Mouse (Mus musculus) thymus, adult 2 months (tissue): ENCODE data around the gene Kdelr1. TPM values are rescaled to one million over a fixed set of nuclear protein-coding genes. Genes with fewer than 3 reads are reported as not detected.

Experiments
- DNase-seq: peaks from one replicate; pipeline ENCODE4 v3.0.0; 2021
- H3K27ac ChIP-seq: fragments of 200-500 bp; 2 replicates; pipeline ENCODE4 v1.5.1; 2012; ENCODE audit warnings: low read length, control low read depth; ENCODE audit not compliant: control insufficient read depth, insufficient read depth
- H3K27me3 ChIP-seq: fragments of 200-500 bp; 2 replicates; pipeline ENCODE4 v1.6.1; 2012; ENCODE audit warnings: mild to moderate bottlenecking, low read length, moderate library complexity, mixed read lengths; ENCODE audit not compliant: control insufficient read depth, insufficient read depth
- H3K36me3 ChIP-seq: fragments of 200-500 bp; 2 replicates; pipeline ENCODE4 v1.6.1; 2012; ENCODE audit warnings: mild to moderate bottlenecking, low read length, moderate library complexity; ENCODE audit not compliant: control insufficient read depth, insufficient read depth
- H3K4me1 ChIP-seq: fragments of 200-500 bp; replicated peaks from 2 replicates; pipeline ENCODE4 v1.6.1; 2012; ENCODE audit warnings: low read length; ENCODE audit not compliant: control insufficient read depth, insufficient read depth
- H3K4me3 ChIP-seq: fragments of 200-500 bp; 2 replicates; pipeline ENCODE4 v1.5.1; 2012; ENCODE audit warnings: mild to moderate bottlenecking, low read length, control low read depth, moderate library complexity; ENCODE audit not compliant: control insufficient read depth, insufficient read depth
- CTCF ChIP-seq: fragments of 200-500 bp; IDR thresholded peaks from 2 replicates; pipeline ENCODE4 v1.5.1; 2012; ENCODE audit warnings: mild to moderate bottlenecking, control low read depth, low read length, moderate library complexity, borderline replicate concordance; ENCODE audit not compliant: control insufficient read depth, poor library complexity, insufficient read depth; ENCODE audit errors: extremely low read depth
- POLR2A ChIP-seq: fragments of 200-500 bp; IDR thresholded peaks from 2 replicates; pipeline ENCODE4 v1.6.1; 2012; ENCODE audit warnings: mild to moderate bottlenecking, low read length, control low read depth, moderate library complexity; ENCODE audit not compliant: control insufficient read depth, poor library complexity, insufficient read depth; ENCODE audit errors: extremely low read depth
- WGBS: fragments of 180-500 bp; shearing (Covaris S2); methylation state at CpG from one replicate; pipeline ENCODE4 v1.1.7; 2018; 5-methylcytosine and 5-hydroxymethylcytosine counted together
- polyA plus RNA-seq: library from polyadenylated mRNA; depleted of rRNA; stranded (reverse); fragments of >200 nt; gene quantifications from 2 replicates; pipeline ENCODE4 v1.2.3, GENCODE M21; 2012

Kdelr1 gene
- polyA plus RNA-seq, 1 experiment: 226 TPM

DNA sequence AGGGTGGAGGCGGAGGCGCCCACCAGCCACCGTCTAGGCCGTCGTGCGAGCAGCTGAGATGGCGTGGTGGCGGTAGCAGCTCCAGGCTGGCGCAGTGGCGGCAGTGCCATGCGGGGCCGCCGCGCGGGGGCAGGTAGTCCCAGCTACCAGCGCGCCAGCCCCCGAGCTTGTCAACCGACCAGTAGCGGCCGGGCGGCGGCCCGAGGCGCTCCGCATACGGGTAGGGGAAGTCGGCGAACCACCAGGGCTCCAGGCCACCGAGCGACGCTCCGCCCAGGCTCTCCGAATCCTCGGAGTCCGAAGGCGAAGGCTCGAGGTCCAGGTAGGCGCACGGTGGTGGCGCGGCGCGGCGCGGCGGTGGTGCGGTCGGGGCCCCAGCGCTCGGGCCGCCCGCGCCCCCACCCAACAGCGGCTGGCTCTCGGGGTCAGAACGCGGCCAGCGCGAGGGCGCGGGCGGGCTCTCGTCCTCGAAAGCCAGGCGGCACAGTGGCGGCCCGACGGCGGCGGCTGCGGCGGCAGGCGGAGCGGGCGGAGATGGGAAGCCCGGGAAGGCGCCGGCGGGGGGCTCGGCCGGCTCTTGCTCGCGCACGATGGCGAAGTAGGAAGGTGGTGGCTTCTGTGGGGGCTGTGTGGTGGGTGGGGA, 39.3 kb upstream of the Kdelr1 start:
- DNase-seq: no peak
- no peak overlapping the region for H3K27ac ChIP-seq
- H3K4me1 ChIP-seq: peaks cover 18% of the 10 kb centered on the region
- no peak for TF ChIP-seq CTCF
- TF ChIP-seq POLR2A: no peak
- no peaks in the 10 kb centered on the region for H3K36me3 ChIP-seq
- H3K4me3 ChIP-seq: no peak overlapping the region
- H3K27me3 ChIP-seq: peaks cover 24% of the 10 kb centered on the region; the same call in 1 of the 2 replicates
- 2% methylated on average over 81 of the region's 86 CpGs for whole genome bisulfite sequencing

DNA sequence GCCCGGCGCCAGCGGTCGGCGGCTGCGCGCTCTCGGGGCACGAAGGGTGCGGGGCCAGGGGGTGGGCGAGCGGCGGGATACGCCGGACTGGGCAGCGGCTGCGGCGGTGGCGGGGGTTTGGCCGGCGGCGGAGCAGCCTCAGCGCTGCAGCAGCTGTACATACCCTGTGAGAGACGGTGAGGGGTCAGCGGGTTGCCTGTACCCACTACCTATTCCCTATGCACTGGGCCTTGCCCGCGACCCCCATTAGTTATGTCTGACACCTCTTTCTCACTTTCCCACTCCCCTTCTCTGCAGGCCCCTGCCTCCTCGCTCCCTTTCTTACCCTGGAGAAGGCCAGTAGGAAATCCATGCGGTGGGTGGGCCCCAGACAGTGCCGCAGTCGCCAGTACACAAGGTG, 38.6 kb upstream of the Kdelr1 start:
- DNase-seq: no peak
- H3K27ac ChIP-seq: no peak overlapping the region
- 17% methylated on average over 26 of the region's 31 CpGs for WGBS
- H3K36me3 ChIP-seq: no peaks in the 10 kb centered on the region
- H3K4me1 ChIP-seq: peaks cover 18% of the 10 kb centered on the region
- H3K27me3 ChIP-seq: peaks cover 24% of the 10 kb centered on the region; the same call in 1 of the 2 replicates
- TF ChIP-seq CTCF: no peak
- no peak for TF ChIP-seq POLR2A
- H3K4me3 ChIP-seq: no peak overlapping the region

DNA sequence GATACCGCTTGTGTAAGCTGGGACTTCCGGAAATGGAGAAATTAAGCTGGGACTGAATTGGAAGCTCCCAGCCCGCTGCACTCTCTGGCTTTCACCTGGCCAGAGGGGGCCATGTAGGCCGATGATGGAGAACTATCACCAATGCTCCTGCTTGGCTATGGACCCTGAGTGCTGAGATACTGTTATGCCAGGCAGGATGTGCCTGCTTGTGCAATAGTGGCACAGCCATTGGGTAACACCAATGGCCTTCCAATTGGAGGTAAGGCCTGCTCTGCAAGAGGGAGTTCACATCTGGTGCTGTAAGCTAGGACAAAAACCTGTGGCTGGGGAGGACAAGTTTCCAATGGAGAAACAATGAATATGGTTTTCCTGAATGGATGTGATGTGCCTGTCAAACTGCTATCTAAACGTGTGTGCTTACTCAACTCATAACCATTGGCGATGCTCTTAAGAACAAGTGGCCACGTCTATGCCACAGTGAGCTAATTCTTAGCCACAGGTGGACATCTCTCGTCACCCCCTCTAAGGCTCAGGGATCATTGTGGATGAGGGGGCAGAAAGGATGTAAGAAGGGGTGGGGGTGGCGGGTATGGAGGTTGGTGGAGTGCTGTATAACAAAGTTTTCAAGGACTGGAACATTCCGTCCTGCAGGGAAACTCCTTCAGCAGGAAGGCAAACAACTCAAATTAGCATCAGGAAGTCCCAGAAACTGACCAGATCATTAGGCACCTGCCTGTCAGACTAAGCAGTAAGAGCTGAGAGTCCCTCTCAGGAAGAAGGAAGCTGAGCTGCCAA, 29.4 kb upstream of the Kdelr1 start:
- Histone ChIP-seq H3K4me1 (no peaks in the 10 kb centered on the region), H3K36me3 (no peaks in the 10 kb centered on the region), H3K27ac (no peak overlapping the region), H3K27me3 (no peaks in the 10 kb centered on the region; the same call in 1 of the 2 replicates), H3K4me3 (no peak overlapping the region)
- DNase-seq: no peak
- TF ChIP-seq CTCF: no peak
- TF ChIP-seq POLR2A: no peak
- 95% methylated on average over 10 of the region's 10 CpGs for WGBS

DNA sequence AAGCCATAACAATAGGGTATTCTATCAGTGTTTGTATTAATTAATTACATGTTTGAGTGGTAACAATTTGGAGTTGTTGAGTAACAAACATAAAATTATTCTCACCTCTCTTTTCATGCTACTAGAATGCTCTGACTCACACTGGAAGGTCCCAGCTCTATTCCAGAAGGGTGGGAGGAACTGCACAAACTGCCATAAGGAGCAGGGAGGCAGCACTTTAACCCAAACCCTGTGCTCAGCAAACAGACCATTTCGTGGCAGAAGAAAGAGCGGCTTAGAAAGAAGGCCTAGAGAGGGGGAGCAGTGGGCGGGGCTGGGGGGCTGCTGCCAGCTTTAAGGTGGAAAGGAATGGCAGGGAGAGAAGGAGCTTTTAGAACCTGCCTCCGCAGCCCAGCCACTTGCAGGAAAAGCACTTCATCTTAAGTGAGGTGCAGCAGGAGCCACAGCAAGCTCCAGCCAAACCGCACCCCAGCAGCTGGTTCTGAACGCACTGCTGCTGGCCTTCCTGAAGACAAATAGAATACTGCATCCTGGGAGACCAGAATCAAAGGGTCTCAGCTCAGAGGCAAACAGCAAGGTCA, 24.0 kb upstream of the Kdelr1 start:
- H3K4me3 ChIP-seq: no peak overlapping the region
- H3K27ac ChIP-seq: no peak overlapping the region
- no peak for TF ChIP-seq POLR2A
- TF ChIP-seq CTCF: no peak
- no peaks in the 10 kb centered on the region for H3K36me3 ChIP-seq
- no peak for DNase-seq
- no peaks in the 10 kb centered on the region for H3K4me1 ChIP-seq
- no peaks in the 10 kb centered on the region; the same call in 1 of the 2 replicates for H3K27me3 ChIP-seq
- WGBS: 52% methylated on average over 6 of the region's 6 CpGs

DNA sequence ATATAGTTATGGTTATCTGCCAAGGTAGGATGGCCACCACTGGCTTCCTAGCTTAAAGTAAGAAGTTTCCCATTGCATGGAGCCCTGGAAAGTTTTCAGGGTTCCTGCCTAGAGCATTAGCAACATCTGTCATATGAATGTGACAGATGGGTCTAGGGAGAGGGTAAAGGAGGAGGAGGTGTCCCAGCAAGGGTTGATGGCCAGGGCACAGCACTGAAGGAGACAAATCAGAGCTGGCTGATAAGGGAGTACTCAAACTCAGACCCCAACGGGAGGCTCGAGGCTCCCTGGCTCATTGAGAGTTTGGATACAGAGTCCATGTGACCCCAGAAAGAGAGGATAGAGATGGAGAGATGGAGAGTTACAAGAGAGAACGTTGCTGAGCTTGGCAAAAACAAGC, 21.9 kb upstream of the Kdelr1 start:
- DNase-seq: no peak
- WGBS: 87% methylated on average over 3 of the region's 3 CpGs
- no peak overlapping the region for H3K27ac ChIP-seq

GRCm38 (mm10) chr7:45853089-45853488, 19.5 kb upstream of the Kdelr1 start:
- Histone ChIP-seq H3K4me1 (peaks cover 3% of the 10 kb centered on the region), H3K27me3 (peaks cover 8% of the 10 kb centered on the region; the same call in 1 of the 2 replicates), H3K27ac (no peak overlapping the region), H3K36me3 (no peaks in the 10 kb centered on the region), H3K4me3 (no peak overlapping the region)
- DNase-seq: no peak
- TF ChIP-seq CTCF: no peak
- no peak for TF ChIP-seq POLR2A
- WGBS: 93% methylated on average over 12 of the region's 12 CpGs

More for the DNA sequence above, 21.9 kb upstream of the Kdelr1 start:
- Histone ChIP-seq H3K36me3 (no peaks in the 10 kb centered on the region), H3K27me3 (no peaks in the 10 kb centered on the region; the same call in 1 of the 2 replicates), H3K4me1 (no peaks in the 10 kb centered on the region), H3K4me3 (no peak overlapping the region)
- no peak for TF ChIP-seq POLR2A
- no peak for TF ChIP-seq CTCF
